Mouse (Mus musculus) testis, postnatal 10 days (tissue): ENCODE measurements around the gene D5Ertd579e.
A peak's percentile ranks its signal among the peaks of the same experiment; 100 is the strongest.

Source experiments
- DNase-seq: peaks from one replicate; pipeline ENCODE4 v3.0.0; 2021; ENCODE audit warnings: low spot score

Gene D5Ertd579e

GRCm38 (mm10) chr5:36695461-36696231, at the start of gene D5Ertd579e:
D5Ertd579e (minus strand) TSS chr5:36696024.
- DNase-seq, result peak; percentile 95

- peak; percentile 94 for DNase-seq
These were observed 46.5 kb upstream of the D5Ertd579e start for GRCm38 (mm10) chr5:36742126-36742848.

DNA sequence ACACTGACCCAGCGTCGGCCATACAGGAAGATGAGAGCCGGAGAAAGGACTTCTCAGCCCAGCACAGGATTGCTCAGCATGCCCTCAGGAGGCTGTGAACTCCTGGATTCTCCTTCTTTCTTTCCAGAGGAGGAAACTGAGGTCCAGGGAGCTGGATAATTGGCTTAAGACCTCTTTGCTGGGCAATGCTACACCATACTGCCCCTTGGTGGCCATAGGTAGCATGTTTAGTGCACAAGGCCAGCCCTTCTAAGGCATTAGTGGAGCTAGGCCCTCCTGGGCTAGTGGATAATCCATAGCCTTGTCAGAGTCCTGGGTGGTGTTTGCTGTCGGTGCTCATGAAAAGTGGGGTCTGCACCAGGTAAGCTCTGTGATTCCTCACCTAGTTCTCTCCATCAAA, 44.0 kb upstream of the D5Ertd579e start:
- no peak for DNase-seq

GRCm38 (mm10) chr5:36738799-36739615, 43.2 kb upstream of the D5Ertd579e start:
- DNase-seq, result no peak

DNA sequence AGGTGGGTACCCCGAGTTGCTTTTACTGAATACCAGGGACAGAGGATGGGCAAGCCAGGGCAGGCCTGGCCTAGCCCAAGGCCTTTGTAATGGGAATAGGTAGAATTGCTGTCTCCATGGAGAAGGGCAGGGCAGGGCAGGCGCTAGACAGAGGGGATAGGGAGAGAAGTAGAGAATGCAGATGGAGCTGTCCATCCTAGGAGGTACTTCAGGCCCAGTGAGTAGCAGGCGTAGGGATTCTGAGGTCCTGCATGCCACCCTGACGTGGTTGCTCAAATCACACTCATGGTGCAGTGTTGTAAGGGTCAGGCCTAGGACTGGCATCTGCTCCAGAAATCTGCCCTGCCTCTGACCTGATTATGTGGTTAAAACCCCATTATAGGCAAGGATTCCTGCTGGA, 41.9 kb upstream of the D5Ertd579e start:
- DNase-seq, result no peak

- peak; percentile 74 for DNase-seq
These were observed 40.2 kb upstream of the D5Ertd579e start for GRCm38 (mm10) chr5:36736009-36736408.

DNA sequence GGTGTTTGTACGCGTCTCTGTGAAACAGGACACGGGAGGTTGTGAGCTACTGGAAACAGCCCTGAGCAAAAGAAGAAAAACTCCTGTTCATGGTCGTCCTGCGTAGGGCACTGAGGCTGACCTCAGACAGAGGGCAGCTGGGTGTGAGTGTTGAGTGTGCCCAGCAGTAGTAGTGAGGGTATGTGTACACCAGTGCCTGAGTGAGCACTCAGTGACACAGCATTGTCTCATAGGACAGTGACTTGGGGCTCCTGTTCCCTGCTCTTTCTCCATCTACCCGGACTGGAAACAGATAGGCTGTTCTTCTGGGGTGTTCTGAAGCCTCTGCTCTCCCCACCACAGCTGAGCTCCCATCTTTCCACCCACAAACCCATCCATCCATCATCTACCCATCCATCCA, 39.3 kb upstream of the D5Ertd579e start:
- no peak for DNase-seq

- no peak for DNase-seq
These were observed 37.6 kb upstream of the D5Ertd579e start for GRCm38 (mm10) chr5:36733405-36733804.

DNA sequence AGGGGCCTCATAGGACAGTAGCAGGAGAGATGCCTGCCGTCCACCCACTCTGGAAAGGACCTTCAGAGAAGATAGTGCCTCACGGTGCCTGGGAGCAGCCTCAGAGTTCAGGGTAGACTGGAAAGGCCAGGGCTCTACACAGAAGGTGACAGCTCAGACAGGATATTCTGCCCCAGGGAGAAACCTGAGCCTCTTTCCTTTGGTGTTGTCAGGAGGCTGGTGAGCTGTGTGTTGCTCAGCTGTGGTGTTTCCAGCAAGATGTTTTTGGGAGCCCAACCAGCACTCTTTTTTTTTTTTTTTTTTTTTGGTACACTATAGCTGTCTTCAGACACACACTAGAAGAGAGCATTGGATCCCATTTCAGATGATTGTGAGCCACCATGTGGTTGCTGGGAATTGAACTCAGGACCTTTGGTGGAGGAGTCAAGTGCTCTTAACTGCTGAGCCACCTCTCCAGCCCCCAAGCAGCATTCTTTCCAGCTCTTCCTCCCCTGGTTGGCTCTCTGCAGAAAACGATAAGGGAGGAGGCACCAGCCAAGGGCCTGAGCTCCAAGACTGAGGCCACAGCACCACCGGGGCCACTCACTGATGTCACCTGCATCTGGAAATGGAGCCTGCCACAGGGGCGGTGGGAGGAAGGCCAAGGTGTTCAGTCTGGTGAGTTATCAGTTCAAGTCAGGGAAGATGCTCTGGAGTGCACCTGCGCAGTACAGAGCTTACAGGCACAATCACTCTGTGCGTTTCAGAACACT, 36.3 kb upstream of the D5Ertd579e start:
- peak; percentile 39 for DNase-seq

DNA sequence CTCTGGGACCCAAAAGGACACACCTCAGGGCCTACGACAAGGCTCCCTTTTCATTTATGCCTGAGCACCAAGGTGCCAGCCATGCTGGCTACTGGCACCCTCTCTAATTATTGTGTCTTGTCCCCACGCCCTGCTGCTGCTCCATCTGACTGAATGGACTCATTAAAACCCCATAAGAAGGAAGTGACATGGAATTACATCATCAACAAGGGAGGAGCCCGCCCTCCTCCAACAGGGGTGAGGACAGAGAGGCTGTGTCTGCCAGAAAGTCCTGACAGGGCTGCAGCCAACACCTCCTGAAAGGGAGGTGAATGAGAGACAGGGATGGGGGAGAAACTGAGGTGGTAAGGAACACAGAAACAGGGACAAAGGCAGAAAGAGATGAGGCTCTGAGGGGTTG, 34.9 kb upstream of the D5Ertd579e start:
- DNase-seq, result peak; percentile 40

- peak; percentile 48 for DNase-seq
These were observed 34.1 kb upstream of the D5Ertd579e start for GRCm38 (mm10) chr5:36729923-36730322.

- DNase-seq, result no peak
These were observed 33.3 kb upstream of the D5Ertd579e start for GRCm38 (mm10) chr5:36729086-36729473.

DNA sequence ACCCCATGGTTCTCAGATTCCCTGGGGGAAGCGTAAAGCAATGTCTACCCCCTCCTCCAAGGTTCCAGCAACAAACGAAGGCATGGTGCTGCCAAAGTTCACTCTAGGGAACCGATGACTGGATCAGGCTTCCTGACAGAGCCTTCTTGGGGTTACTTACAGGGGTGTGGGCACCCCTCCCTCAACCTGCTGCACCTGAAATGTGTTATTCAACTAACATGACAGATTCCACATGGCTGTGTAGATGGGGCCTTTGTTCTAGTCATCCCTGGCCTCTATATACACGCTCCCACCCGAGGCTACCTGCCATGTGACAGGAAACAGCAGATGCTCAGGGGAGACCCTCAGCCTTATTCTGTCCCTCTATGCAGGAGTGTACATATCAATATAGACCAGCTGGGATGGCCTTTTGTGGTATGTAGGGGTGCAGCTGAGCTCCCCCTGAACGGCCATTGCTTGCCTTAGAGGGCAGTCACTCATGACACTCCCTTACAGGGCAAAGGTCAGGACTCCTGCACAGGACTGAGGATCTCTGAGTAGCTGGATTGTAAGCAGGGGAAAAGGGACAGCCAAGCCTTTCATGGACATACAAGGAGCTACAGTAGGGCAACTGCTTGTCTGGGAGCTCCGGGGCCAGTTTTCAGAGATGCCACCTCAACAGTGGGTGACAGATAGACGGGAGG, 32.7 kb upstream of the D5Ertd579e start:
- no peak for DNase-seq

DNA sequence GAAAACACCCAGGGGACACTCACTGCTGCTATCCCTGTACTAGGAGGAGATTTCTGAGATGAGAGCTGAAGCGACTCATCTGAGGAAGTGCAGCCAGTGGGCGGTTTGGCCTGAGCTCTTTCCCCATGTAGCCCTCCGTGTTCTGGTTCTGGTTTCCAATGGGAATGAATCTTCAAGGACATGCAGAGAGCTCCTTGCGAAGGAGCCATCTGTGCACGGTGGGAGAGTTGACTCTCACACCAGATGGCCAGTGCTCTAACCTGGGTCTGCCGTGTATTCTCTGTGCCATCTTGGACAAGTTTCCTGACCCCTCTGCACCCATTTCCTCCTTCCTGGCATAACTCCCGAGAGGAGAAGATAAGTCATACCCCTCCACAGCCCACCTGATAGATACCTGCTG, 32.0 kb upstream of the D5Ertd579e start:
- no peak for DNase-seq

DNA sequence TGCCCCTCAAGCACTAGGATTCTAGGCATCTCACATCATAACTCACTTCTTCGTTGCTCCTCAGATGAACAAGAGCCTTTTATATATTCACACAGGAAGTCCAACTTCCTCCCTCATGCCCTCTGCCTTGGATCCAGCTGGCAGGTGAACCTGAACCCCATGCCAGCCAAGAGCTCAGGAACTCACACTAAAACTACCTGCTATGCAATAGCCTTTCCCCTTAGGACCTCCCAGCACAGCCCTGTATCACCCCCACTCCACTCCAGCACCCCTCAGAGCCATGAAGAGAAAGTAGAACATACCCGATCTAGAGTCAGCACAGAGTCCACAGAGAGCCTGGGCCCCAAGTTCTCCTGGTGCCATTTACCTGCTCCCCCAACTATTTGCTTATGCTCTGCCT, 31.3 kb upstream of the D5Ertd579e start:
- DNase-seq, result no peak

DNA sequence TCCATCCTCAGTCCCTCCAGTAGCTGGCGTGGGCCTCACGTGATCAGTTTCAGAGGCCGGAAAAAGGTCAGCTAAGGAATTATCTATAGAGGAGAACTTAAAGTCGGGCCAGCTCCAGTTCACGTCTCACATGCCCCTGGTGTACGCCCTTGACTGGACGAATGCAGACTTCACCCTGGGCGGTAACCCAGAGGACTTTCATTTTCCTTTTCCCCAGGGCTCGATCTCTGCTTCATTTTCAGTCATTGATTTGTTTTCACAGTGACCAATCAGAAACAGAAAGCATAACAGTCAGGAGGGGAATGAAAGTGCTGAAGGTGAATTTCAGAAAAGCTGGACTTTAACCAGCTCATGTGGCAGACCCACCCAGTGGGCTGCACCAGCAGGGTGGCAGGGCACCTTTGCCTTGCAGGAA, 30.6 kb upstream of the D5Ertd579e start:
- DNase-seq, result no peak

GRCm38 (mm10) chr5:36725861-36726260, 30.0 kb upstream of the D5Ertd579e start:
- DNase-seq, result no peak

DNA sequence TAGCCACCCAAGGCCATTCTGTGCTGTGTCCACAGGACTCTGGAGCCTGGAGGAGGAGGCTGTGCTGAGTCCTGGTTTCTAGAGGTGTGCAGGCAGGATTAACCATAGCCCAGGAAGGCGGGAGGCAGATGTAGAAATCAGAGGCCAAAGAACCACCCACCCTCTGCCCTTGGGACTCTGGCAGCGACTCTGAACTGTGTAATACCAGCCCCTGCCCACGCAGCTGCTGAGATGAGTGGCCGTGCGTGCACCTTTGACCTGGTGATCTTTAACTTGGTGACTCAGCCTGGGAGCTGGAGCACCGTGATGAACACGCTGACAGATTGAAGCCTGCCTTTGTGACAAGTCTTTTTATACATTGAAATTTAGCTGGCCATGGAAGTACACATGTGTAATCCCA, 28.4 kb upstream of the D5Ertd579e start:
- no peak for DNase-seq

DNA sequence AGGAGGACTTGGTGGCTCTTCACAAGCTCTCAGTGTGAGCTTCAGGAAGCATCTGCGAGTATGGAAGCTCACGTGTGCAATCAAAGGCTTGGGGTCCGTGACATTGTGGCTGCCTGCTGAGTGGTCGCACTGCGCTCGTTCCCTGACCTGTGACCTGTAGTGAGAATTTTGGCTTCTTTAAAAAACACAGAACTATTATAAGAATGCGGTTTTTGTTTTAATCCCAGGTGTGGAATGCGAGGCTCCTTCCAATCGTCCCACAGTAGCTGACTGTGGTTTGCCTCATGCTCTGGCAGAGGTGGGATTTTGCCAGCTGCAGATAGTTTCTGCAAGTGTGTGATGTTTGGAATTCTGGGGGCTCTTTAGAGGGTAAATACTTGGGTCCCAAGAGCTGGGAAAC, 27.5 kb upstream of the D5Ertd579e start:
- DNase-seq, result no peak

GRCm38 (mm10) chr5:36722415-36722856, 26.6 kb upstream of the D5Ertd579e start:
- DNase-seq, result no peak

DNA sequence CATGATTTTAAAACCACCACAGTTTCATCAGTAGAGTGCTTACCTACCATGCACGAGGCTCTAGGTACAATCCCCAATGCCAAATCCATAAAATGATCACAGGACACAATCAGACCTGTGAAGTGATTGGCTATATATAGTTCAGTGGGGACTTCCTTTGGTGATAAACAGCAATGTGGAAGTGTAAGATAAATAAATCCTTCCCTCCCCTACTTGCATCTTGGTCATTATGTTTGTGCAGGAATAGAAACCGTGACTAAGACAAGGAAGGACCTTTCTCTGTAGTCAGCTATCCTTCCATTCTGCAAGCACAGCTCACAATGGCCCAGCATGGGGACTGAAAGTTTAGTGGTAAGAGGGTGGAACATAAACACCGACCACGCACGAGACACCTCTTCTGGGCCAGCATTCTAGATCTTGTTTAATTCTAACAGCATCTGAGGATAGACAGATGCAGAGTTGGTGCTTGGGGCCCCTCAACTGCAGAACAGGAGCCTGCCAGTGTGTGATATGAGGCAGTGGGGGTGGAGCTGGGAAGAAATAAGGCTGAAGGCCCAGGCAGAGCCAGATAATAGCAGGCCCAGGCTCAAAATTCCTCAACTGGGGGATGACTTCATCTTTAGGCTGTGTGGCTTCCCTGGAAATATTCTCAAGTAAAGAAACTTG, 25.0 kb upstream of the D5Ertd579e start:
- DNase-seq, result no peak
